Mouse (Mus musculus) limb, embryonic 14.5 days (tissue): Measurements from ENCODE around the gene Grk6. TPM values are rescaled to one million over a fixed set of nuclear protein-coding genes. Genes with fewer than 3 reads are reported as not detected.

Experiments
- ATAC-seq: fragments of 200-750 bp; cut with Nextera tagmentation; 2 replicates; pipeline ENCODE4 v1.8.0; 2017; ENCODE audit warnings: low read depth, moderate number of reproducible peaks, moderate TSS enrichment; ENCODE audit not compliant: low FRiP score
- DNase-seq: peaks from one replicate; pipeline ENCODE4 v3.0.0-alpha.2; 2015; ENCODE audit warnings: low spot score
- H3K27ac ChIP-seq: fragments of 300-500 bp; sonication (generic); replicated peaks from 2 replicates; pipeline ENCODE4 v1.5.1; 2014; ENCODE audit warnings: low read depth, mild to moderate bottlenecking, low read length, moderate library complexity, mixed read lengths
- H3K27me3 ChIP-seq: fragments of 300-500 bp; sonication (generic); 2 replicates; pipeline ENCODE4 v1.6.1; 2014; ENCODE audit warnings: low read length, mixed read lengths; ENCODE audit not compliant: control insufficient read depth, insufficient read depth
- H3K36me3 ChIP-seq: fragments of 300-500 bp; sonication (generic); 2 replicates; pipeline ENCODE4 v1.6.1; 2014; ENCODE audit warnings: mild to moderate bottlenecking, low read length, moderate library complexity, mixed read lengths; ENCODE audit not compliant: control insufficient read depth, insufficient read depth
- H3K4me1 ChIP-seq: fragments of 300-500 bp; sonication (generic); 2 replicates; pipeline ENCODE4 v1.6.1; 2014; ENCODE audit warnings: antibody characterized with exemption, low read length, mixed read lengths; ENCODE audit not compliant: control insufficient read depth, insufficient read depth
- H3K4me2 ChIP-seq: fragments of 300-500 bp; sonication (generic); replicated peaks from 2 replicates; pipeline ENCODE4 v1.6.1; 2014; ENCODE audit warnings: low read depth, mild to moderate bottlenecking, low read length, moderate library complexity; ENCODE audit not compliant: severe bottlenecking
- H3K4me3 ChIP-seq: fragments of 300-500 bp; sonication (generic); replicated peaks from 2 replicates; pipeline ENCODE4 v1.5.1; 2014; ENCODE audit warnings: low read length
- H3K9ac ChIP-seq: fragments of 300-500 bp; sonication (generic); 2 replicates; pipeline ENCODE4 v1.6.1; 2014; ENCODE audit warnings: mild to moderate bottlenecking, low read depth, low read length, moderate library complexity; ENCODE audit not compliant: severe bottlenecking
- H3K9me3 ChIP-seq: fragments of 300-500 bp; sonication (generic); 2 replicates; pipeline ENCODE4 v1.6.1; 2016; ENCODE audit warnings: low read length; ENCODE audit not compliant: control insufficient read depth
- POLR2A ChIP-seq: fragments of 200-500 bp; IDR thresholded peaks from 2 replicates; pipeline ENCODE4 v1.8.0; 2012; ENCODE audit warnings: inconsistent platforms, mild to moderate bottlenecking, moderate library complexity, borderline replicate concordance; ENCODE audit not compliant: insufficient read depth, insufficient read length; ENCODE audit errors: extremely low read depth
- WGBS: fragments of 180-500 bp; shearing (Covaris S2); extraction: QIAGEN DNeasy Blood & Tissue Kit; methylation state at CpG from one replicate; pipeline ENCODE4 v1.1.7; 2014; 5-methylcytosine and 5-hydroxymethylcytosine counted together
- polyA plus RNA-seq, 2 experiments: library from polyadenylated mRNA; depleted of rRNA in 1 of 2; stranded (reverse) in 1 of 2; unstranded in 1 of 2; fragments of >200 nt; fragmentation: Nextera tagmentation in 1 of 2; extraction: Ambion mirVana in 1 of 2; gene quantifications; 2 replicates each; pipeline versions ENCODE4 v1.2.1 to v1.2.3; 2012 to 2014

Gene Grk6
- polyA plus RNA-seq, 2 experiments, result 51.7 to 81.4 TPM

DNA sequence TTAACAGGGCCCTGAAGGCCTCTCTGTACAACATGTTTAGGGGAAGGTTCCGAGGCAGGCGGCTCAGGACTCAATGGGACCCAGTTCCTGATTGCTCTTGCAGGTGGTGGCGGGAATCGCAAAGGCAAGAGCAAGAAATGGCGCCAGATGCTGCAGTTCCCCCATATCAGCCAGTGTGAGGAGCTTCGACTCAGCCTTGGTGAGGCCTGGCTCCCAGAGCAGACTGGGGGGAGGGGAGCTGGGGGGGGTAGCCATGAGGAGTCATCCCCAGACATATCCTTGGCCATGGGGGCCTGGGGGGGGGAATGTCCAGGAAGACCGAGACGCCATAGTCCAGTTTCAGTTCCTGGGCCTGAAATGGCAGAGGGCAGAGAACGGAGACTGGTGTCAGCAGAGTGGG is 4.3 kb downstream of the Grk6 start:
- peaks cover 50% of the 10 kb centered on the region for H3K36me3 ChIP-seq
- no peak for ATAC-seq
- no peak overlapping the region for H3K27ac ChIP-seq
- H3K27me3 ChIP-seq, result no peaks in the 10 kb centered on the region
- no peak for TF ChIP-seq POLR2A
- no peak overlapping the region for H3K9ac ChIP-seq
- no peak overlapping the region for H3K4me3 ChIP-seq
- H3K9me3 ChIP-seq, result no peaks in the 10 kb centered on the region
- no peak overlapping the region for H3K4me2 ChIP-seq
- WGBS, result 94% methylated on average over 9 of the region's 9 CpGs
- peaks cover 13% of the 10 kb centered on the region for H3K4me1 ChIP-seq
- DNase-seq, result no peak

DNA sequence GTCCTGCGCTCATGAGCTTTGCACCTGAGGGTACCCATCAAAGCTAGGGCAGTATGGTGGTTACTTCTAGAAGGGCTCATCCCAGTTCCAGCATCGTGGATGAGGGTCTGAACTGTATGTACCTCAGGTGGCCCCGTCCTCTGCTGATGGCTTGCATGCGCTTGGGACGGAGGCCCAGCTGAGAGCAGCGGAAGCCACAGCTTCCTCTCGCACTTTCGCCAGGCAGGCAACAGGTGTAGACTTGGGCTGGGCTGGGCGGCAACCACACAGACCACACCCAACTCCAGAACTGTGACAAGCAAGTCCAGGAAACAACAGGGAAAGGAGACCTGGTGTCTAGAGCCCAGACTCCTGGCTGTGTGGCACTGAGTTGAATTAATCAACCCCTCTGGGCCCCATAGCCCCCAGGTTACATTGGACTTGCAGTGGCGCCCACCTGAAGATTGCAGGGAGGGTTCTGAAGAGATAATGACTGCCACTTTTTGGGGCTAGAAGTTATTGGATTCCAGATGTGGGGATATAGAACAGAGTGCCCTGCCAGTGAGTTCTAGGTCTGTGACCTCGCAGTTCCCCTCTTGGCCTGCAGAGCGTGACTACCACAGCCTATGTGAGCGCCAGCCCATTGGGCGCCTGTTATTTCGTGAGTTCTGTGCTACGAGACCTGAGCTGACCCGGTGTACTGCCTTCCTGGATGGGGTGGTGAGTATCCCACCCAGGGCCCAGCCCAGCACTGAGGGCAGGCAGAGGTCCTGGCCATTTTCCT is 5.0 kb downstream of the Grk6 start:
- Histone ChIP-seq H3K4me2 (no peak overlapping the region), H3K9me3 (no peaks in the 10 kb centered on the region), H3K27ac (no peak overlapping the region), H3K27me3 (no peaks in the 10 kb centered on the region), H3K4me1 (peaks cover 13% of the 10 kb centered on the region), H3K9ac (no peak overlapping the region), H3K4me3 (no peak overlapping the region), H3K36me3 (peaks cover 56% of the 10 kb centered on the region)
- ATAC-seq (no peak), DNase-seq (no peak)
- TF ChIP-seq POLR2A, result no peak
- 91% methylated on average over 17 of the region's 17 CpGs for WGBS

DNA sequence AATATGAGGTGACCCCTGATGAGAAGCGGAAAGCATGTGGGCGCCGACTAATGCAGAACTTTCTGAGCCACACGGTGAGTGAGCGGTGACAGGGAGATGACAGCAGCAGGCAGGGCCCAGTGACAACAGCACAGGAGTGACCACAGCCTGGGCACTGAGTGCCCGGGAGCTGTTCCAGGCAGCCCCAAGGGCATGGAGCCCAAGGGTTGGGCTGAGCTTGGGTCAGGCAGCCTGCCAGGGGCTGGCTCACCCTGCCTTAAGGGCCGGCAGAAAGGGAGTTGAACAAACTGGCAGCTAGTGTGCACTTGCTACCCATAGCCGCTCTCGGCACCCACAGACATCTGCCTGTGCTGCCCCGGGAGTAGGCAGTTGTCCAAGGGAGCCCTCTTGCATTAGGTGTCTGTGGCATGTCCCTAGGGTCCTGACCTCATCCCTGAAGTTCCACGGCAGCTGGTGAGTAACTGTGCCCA is 5.7 kb downstream of the Grk6 start:
- H3K27me3 ChIP-seq, result no peaks in the 10 kb centered on the region
- peaks cover 63% of the 10 kb centered on the region for H3K36me3 ChIP-seq
- H3K27ac ChIP-seq, result no peak overlapping the region
- H3K9ac ChIP-seq, result no peak overlapping the region
- no peak overlapping the region for H3K4me2 ChIP-seq
- DNase-seq (no peak), ATAC-seq (no peak)
- TF ChIP-seq POLR2A, result no peak
- peaks cover 13% of the 10 kb centered on the region for H3K4me1 ChIP-seq
- H3K4me3 ChIP-seq, result no peak overlapping the region
- no peaks in the 10 kb centered on the region for H3K9me3 ChIP-seq
- WGBS, result 91% methylated on average over 11 of the region's 11 CpGs

DNA sequence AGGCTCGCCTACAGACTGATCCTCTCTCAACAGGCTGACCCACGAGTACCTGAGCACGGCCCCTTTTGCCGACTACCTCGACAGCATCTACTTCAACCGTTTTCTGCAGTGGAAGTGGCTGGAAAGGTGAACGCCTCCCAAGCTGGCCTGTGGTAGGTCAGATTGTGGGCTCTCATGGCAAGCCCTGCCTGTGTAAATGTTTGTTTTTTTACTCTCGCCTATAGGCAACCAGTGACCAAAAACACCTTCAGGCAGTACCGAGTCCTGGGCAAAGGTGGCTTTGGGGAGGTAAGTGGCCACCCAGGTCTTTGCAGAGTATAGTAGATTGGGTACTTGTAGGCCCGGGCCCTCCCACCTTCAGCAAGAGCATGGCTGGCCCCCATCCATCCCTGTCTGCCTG is 6.4 kb downstream of the Grk6 start:
- no peaks in the 10 kb centered on the region for H3K9me3 ChIP-seq
- no peak overlapping the region for H3K27ac ChIP-seq
- peaks cover 10% of the 10 kb centered on the region for H3K4me1 ChIP-seq
- no peak overlapping the region for H3K4me2 ChIP-seq
- no peaks in the 10 kb centered on the region for H3K27me3 ChIP-seq
- H3K36me3 ChIP-seq, result peaks cover 71% of the 10 kb centered on the region
- DNase-seq (no peak), ATAC-seq (no peak)
- TF ChIP-seq POLR2A, result no peak
- 85% methylated on average over 10 of the region's 10 CpGs for WGBS
- no peak overlapping the region for H3K9ac ChIP-seq
- H3K4me3 ChIP-seq, result no peak overlapping the region

DNA sequence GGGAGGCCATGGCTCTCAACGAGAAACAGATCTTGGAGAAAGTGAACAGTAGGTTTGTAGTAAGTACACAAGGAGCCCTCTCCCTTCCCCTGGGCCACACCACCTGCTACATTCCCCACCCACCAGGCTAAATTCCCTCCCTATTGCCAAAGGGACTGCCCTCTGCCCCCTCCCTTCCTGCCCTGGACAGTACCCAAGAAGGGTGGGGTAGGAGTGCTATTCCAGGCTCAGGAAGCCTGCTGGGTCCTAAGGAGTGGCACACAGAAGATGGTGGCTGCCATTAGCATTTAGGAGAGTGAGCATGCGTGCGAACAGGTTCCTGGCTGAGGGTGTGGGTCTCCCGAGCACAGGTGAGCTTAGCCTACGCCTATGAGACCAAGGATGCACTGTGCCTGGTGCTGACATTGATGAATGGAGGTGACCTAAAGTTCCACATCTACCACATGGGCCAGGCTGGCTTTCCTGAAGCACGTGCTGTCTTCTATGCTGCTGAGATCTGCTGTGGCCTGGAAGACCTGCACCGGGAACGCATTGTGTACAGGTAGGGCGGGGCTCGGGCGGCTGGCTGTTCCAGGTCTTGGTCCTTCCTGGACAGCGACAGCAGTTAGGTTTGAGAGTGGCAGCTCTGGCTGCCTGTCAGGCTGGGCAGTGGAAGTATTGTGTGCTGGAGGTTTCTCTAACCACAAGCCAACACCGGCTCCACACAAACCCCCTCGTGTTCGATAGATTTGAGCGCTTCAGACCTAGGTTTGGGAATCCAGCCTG is 7.1 kb downstream of the Grk6 start:
- Histone ChIP-seq H3K4me3 (no peak overlapping the region), H3K36me3 (peaks cover 76% of the 10 kb centered on the region), H3K4me1 (peaks cover 4% of the 10 kb centered on the region), H3K9ac (no peak overlapping the region), H3K9me3 (no peaks in the 10 kb centered on the region), H3K27me3 (no peaks in the 10 kb centered on the region), H3K4me2 (no peak overlapping the region), H3K27ac (no peak overlapping the region)
- DNase-seq (no peak), ATAC-seq (no peak)
- 96% methylated on average over 16 of the region's 16 CpGs for WGBS
- no peak for TF ChIP-seq POLR2A
